Mouse (Mus musculus): Measurements from ENCODE around the gene Rhov.

DNA sequence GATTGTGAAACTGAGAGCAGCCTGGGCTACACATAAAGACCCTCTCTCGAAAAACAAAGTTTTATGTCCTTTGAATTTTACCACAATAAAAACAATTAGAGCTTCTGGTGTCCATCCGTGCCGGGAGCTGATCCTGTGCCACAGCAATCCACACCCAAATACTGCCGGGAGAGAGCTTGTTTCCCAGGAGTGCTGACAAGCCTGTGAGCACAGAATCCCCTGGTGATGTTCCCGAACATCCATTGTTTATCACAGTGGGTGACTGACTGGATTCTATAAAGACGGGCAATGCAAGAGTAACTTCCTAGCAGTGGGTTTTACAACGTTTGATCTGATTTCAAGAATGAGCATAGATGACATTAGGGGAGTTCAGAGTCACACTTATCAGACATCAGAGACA is 16.1 kb downstream of the Rhov start:
- TF ChIP-seq MYC (IDR thresholded peaks at IDR 0.05; ENCODE audit: low read depth, low read length) (no peak), USF1 (IDR thresholded peaks at IDR 0.05; ENCODE audit: low read depth, low read length) (no peak), CTCF (conservative IDR thresholded peaks at IDR 0.05 in 1 of 2, IDR thresholded peaks at IDR 0.05 in 1 of 2; ENCODE audit: low read depth in 2 of 2, low read length in 2 of 2) (no peak), TCF12 (IDR thresholded peaks at IDR 0.05; ENCODE audit: low read depth, low read length) (no peak), ZKSCAN1 (IDR thresholded peaks at IDR 0.05; ENCODE audit: borderline replicate concordance, low read depth, low read length) (no peak), CHD1 (IDR thresholded peaks at IDR 0.05; ENCODE audit: low read depth, low read length) (no peak), E2F4 (IDR thresholded peaks at IDR 0.05; ENCODE audit: insufficient replicate concordance, low read depth, low read length) (no peak), JUND (conservative IDR thresholded peaks at IDR 0.05; ENCODE audit: low read depth, low read length) (no peak), NELFE (IDR thresholded peaks at IDR 0.05; ENCODE audit: low read depth, low read length) (no peak), ZNF384 (IDR thresholded peaks at IDR 0.05; ENCODE audit: low read depth, low read length) (no peak)
